Mouse (Mus musculus): ENCODE measurements around the gene Rhob. TPM values are rescaled to one million over a fixed set of nuclear protein-coding genes. Genes with fewer than 3 reads are reported as not detected.
A peak's percentile ranks its signal among the peaks of the same experiment; 100 is the strongest.

Rhob gene
- polyA plus RNA-seq (2015; fragmentation: Nextera tagmentation; extraction: Ambion mirVana), result 49.4 and 52.1 TPM in 2 replicates

DNA sequence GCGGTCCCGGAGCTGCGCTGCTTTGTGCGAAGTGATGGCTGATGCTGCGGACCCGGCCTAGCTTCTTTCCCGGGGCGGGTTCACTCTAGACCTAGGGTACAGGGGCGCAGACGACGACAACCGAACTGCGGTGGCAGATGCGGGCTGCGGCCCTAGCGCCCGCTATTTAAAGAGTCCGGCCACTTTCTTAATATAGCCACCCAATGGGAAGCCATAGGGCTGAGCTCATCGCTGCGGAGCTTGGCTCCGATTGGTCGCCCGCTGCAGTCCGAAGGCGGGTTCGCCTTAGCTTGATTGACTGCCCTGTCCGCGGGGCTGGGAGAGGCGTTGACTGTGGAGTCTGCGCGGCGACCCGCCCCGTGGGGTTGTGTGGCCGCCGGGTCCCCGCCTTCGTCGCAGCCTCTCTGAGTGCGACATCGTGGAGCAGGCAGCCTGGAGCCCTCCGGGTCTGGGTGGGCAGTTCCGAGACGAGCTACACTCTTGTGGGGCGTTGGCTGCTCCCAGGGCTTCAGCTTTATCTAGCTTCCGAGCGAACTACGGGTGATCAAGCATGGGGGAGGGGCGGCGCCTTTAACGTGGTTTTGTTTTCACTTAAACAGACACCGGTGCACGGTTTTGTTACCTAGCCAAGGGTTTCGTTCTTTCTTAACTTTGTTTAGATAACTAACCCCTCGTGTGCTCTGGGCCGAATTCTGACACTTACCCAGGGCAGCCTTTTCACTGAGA, at the start of gene Rhob:
TSS of gene Rhob (minus strand) at position 139 of the 726 bp plus-strand sequence.
- peak within 1 kb of the TSS; percentile 92 for H3K4me3 ChIP-seq
- peak; percentile 98 for ATAC-seq (ENCODE audit: borderline replicate concordance, extremely low read depth, low FRiP score, low TSS enrichment)
- peaks cover 44% of the 10 kb centered on the region for H3K4me1 ChIP-seq
- 0% methylated on average over 56 of the region's 56 CpGs for WGBS
- H3K27ac ChIP-seq, result peak within 1 kb of the TSS; percentile 99
- peak within 1 kb of the TSS; percentile 95 for H3K9ac ChIP-seq
- H3K9me3 ChIP-seq, result no peaks in the 10 kb centered on the region
- no peaks in the 10 kb centered on the region for H3K36me3 ChIP-seq
- H3K27me3 ChIP-seq, result no peaks in the 10 kb centered on the region
- H3K4me2 ChIP-seq, result peak within 1 kb of the TSS; percentile 83

DNA sequence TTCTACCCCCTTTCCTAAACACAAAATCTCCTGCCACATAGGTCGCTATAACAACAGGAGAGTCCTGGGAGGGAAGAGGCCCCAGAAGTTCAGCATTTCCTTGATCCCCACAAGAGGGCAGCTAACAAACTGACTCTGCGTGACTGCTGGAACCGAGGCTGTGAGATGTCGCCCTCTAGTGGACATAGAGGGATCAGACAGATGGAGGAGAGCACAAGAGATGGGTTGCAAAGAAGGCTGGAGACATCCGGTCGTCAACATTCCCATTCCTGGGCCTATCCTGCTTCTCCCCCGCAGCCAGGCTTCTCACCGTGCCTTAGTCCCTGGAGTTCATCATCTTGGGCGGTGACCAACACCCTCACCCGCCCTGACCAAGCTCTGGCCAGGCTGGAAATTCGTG, 47.5 kb upstream of the Rhob start:
- peak; percentile 55; the same call in 1 of the 2 replicates for ATAC-seq (ENCODE audit: borderline replicate concordance, extremely low read depth, low FRiP score, low TSS enrichment)
- Histone ChIP-seq H3K9ac (no peak overlapping the region), H3K27ac (no peak overlapping the region), H3K4me2 (no peak overlapping the region), H3K9me3 (no peaks in the 10 kb centered on the region), H3K4me1 (no peaks in the 10 kb centered on the region), H3K27me3 (no peaks in the 10 kb centered on the region), H3K36me3 (no peaks in the 10 kb centered on the region), H3K4me3 (no peak overlapping the region)
- WGBS, result 16% methylated on average over 11 of the region's 11 CpGs

DNA sequence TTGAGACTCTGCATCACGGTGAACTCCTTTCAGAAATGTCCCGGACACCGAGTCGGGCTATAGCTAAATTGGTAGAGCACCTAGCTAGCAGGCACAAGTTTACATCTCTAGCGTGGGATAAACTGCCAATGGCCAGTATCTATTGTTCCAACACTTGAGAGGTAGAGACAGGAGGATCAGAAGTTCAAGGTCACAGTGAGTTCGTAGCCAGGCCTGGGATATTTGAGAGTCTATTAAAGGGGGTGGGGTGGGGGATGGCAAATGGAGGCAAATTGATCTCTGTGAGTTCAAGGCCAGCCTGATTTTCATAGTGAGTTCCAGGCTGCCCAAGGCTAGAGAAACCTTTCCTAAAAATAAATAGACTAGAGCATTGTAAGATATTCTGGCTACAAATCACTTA, 47.0 kb upstream of the Rhob start:
- no peaks in the 10 kb centered on the region for H3K4me1 ChIP-seq
- H3K9ac ChIP-seq, result no peak overlapping the region
- H3K36me3 ChIP-seq, result no peaks in the 10 kb centered on the region
- H3K4me3 ChIP-seq, result no peak overlapping the region
- no peaks in the 10 kb centered on the region for H3K27me3 ChIP-seq
- no peaks in the 10 kb centered on the region for H3K9me3 ChIP-seq
- H3K27ac ChIP-seq, result no peak overlapping the region
- 78% methylated on average over 6 of the region's 6 CpGs for WGBS
- no peak overlapping the region for H3K4me2 ChIP-seq
- no peak for ATAC-seq (ENCODE audit: borderline replicate concordance, extremely low read depth, low FRiP score, low TSS enrichment)

DNA sequence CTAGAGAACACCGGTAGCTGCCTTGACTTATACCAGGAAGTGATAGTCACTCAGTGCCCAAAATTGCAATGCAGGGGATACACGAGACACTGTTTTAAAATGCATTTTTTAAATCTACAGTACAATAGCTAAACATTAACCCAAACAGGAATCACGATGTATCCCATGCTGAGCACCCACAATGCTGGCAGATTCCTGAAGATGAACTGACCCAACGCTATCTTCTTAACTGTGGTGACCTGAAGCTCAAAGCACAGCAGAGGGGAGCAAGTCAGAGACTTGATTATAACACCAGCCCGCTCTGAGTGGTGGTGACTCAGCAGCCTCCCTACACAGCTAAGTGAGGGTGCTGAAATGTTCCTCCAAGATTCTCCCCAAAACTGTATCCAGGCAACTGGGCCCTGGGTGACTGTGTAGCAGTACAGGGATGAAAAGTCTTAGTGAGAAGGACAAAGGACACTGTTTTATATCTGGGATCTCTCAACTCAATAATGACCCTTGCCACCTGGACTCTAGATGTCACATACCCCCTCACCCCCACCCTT, 45.3 kb upstream of the Rhob start:
- no peak for ATAC-seq (ENCODE audit: borderline replicate concordance, extremely low read depth, low FRiP score, low TSS enrichment)
- Histone ChIP-seq H3K4me1 (no peaks in the 10 kb centered on the region), H3K4me3 (no peak overlapping the region), H3K36me3 (no peaks in the 10 kb centered on the region), H3K9me3 (no peaks in the 10 kb centered on the region), H3K27ac (no peak overlapping the region), H3K4me2 (no peak overlapping the region), H3K9ac (no peak overlapping the region), H3K27me3 (no peaks in the 10 kb centered on the region)
- 79% methylated on average over 5 of the region's 5 CpGs for WGBS

DNA sequence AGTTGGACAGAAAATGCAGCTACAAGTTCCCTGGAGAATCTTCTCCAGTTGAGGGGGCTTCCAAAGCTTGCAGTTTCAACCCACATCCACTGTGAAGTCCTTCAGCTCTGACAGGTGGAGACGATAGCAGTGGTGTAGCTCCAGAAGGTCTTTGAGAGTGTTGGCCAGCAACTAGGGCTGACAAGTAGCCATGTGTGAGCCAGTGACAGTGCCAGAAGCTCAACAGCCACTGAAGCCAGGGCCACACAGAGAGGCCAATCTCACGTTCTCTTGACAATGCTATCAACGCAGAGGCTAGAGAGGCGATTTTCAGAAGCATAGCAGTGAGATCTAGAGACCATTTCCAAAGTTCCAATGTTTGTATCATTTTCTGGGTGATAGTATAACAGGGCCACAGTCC, 42.6 kb upstream of the Rhob start:
- 76% methylated on average over 4 of the region's 4 CpGs for WGBS

DNA sequence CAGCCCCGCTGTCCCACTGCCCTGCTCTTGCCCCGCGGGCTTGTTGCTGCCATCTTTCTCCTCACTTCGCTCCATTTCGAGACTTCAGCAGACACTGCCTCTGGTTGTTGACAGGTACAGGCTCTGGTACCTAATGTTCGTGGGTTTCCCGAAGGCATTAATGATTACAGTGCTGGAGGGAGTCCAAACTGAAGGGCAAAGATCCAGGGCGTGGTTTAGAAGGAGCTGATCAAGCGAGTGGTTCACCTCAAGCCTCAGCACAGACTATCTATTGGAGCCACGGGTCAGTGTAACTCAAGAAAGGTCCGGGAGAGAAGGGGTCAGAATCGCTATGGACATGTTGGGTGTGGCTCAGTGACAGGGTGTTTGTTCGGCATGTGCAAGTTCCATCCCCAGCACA, 39.7 kb upstream of the Rhob start:
- H3K4me2 ChIP-seq, result no peak overlapping the region
- H3K4me3 ChIP-seq, result no peak overlapping the region
- no peaks in the 10 kb centered on the region for H3K4me1 ChIP-seq
- no peak for ATAC-seq (ENCODE audit: borderline replicate concordance, extremely low read depth, low FRiP score, low TSS enrichment)
- WGBS, result 76% methylated on average over 13 of the region's 13 CpGs
- H3K27me3 ChIP-seq, result no peaks in the 10 kb centered on the region
- H3K27ac ChIP-seq, result no peak overlapping the region
- H3K9ac ChIP-seq, result no peak overlapping the region
- H3K36me3 ChIP-seq, result no peaks in the 10 kb centered on the region
- H3K9me3 ChIP-seq, result no peaks in the 10 kb centered on the region

More for the DNA sequence above, 42.6 kb upstream of the Rhob start:
- Histone ChIP-seq H3K4me2 (no peak overlapping the region), H3K9ac (no peak overlapping the region), H3K4me3 (no peak overlapping the region), H3K4me1 (no peaks in the 10 kb centered on the region), H3K27me3 (no peaks in the 10 kb centered on the region), H3K27ac (no peak overlapping the region), H3K9me3 (no peaks in the 10 kb centered on the region), H3K36me3 (no peaks in the 10 kb centered on the region)
- ATAC-seq (ENCODE audit: borderline replicate concordance, extremely low read depth, low FRiP score, low TSS enrichment), result no peak

DNA sequence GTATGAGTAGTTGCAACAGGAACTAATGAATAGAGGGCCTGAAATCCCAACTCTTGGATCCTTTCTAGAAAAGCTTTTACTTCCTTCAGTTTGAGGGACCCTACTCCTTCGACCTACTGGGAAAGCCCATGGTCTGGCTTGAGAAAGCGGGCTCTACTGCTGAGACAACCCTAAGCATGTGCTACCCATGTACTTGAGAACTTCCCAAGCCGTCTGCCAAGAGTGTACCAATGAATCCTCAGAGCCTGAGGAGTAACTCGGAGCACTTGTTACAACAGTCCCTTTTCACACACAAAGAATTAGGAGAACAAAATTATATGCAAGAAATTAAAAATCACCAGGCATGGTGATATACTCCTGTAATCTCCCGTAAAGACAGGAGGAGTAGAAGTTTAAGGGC, 37.5 kb upstream of the Rhob start:
- H3K9me3 ChIP-seq, result no peaks in the 10 kb centered on the region
- H3K9ac ChIP-seq, result no peak overlapping the region
- ATAC-seq (ENCODE audit: borderline replicate concordance, extremely low read depth, low FRiP score, low TSS enrichment), result no peak
- H3K36me3 ChIP-seq, result no peaks in the 10 kb centered on the region
- H3K4me3 ChIP-seq, result no peak overlapping the region
- H3K4me2 ChIP-seq, result no peak overlapping the region
- no peaks in the 10 kb centered on the region for H3K27me3 ChIP-seq
- 85% methylated on average over 5 of the region's 5 CpGs for WGBS
- H3K4me1 ChIP-seq, result no peaks in the 10 kb centered on the region
- H3K27ac ChIP-seq, result no peak overlapping the region

DNA sequence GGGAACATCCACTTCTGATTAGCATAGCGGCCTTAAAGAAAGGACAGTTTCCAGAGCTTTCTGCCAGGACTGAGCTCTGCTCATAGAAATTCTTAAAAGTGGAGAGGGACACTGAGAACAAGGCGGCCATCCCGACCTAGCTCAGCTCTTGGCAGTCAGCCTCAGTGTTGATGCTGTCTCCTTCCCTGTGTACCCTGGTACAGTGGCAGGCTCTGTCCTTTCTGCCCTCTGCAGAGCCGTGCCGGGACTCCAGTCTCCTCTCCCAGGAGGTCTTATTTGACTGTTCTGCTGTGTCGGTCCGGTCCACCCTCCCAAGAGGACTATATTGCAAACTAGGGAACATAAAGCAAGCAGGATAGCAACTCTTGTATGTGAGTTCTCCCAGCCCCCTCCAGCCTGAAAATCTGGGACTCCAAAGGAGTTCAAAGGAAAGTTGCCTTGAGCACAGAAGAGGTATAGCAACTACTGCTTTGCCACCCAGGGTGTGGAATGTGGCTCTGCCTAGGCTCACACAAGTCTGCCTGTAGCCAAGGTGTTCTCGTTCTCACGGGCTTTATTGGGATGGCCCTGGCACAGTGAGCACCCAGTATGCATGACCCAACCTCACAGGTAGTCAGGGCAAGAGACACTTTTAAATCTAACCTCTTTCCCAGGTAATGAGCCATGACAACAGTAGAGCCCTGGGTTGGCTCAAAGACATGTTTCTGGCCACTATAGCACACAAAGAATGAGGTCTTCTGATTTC, 36.6 kb upstream of the Rhob start:
- ATAC-seq (ENCODE audit: borderline replicate concordance, extremely low read depth, low FRiP score, low TSS enrichment), result no peak
- 69% methylated on average over 9 of the region's 9 CpGs for whole genome bisulfite sequencing
- Histone ChIP-seq H3K4me1 (no peaks in the 10 kb centered on the region), H3K4me2 (no peak overlapping the region), H3K4me3 (no peak overlapping the region), H3K27me3 (no peaks in the 10 kb centered on the region), H3K36me3 (no peaks in the 10 kb centered on the region), H3K27ac (no peak overlapping the region), H3K9me3 (no peaks in the 10 kb centered on the region), H3K9ac (no peak overlapping the region)

DNA sequence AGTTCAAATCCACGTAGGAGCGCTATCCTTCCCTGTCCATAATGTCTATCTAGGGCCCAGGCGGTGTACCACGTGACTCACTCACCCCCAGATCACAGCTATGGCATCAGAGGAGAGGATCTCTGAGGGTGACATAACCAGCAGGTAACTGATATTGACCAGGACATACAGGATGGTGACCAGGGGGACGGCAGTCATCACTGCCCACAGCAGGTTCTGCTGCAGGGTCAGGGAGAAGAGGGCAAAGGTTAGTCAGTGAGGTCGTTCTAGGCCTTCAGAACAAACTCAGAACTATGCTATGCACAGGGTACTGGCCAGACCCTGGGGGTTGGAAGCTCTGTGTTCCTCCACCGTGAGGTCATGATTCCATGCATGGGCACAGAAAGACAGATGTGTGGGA, 35.8 kb upstream of the Rhob start:
- no peak for ATAC-seq (ENCODE audit: borderline replicate concordance, extremely low read depth, low FRiP score, low TSS enrichment)
- WGBS, result 81% methylated on average over 7 of the region's 7 CpGs
- Histone ChIP-seq H3K36me3 (no peaks in the 10 kb centered on the region), H3K4me1 (no peaks in the 10 kb centered on the region), H3K27ac (no peak overlapping the region), H3K27me3 (no peaks in the 10 kb centered on the region), H3K9me3 (no peaks in the 10 kb centered on the region), H3K4me2 (no peak overlapping the region), H3K4me3 (no peak overlapping the region), H3K9ac (no peak overlapping the region)

DNA sequence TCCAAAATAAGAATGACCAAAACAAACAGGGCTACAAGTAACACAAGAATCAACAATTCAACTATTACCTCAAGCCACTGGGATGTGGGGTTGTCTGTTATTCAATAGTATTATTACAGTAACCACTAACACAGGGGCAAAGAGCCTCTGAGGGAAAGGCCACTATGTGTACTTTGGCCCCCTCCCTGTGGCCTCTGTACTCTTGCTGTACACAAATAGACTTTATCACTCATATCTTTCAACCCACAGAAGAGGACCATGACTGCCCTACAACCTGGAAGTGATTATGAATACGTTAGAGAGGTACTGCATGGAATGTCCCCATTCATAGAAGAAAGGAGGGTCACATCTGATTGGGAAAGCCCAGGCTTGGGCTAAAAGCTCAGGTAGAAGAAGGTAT, 35.1 kb upstream of the Rhob start:
- Histone ChIP-seq H3K27ac (no peak overlapping the region), H3K4me3 (no peak overlapping the region), H3K4me2 (no peak overlapping the region), H3K36me3 (no peaks in the 10 kb centered on the region), H3K4me1 (no peaks in the 10 kb centered on the region), H3K9ac (no peak overlapping the region), H3K27me3 (no peaks in the 10 kb centered on the region), H3K9me3 (no peaks in the 10 kb centered on the region)
- 57% methylated on average over 1 of the region's 1 CpGs for WGBS
- ATAC-seq (ENCODE audit: borderline replicate concordance, extremely low read depth, low FRiP score, low TSS enrichment), result no peak

DNA sequence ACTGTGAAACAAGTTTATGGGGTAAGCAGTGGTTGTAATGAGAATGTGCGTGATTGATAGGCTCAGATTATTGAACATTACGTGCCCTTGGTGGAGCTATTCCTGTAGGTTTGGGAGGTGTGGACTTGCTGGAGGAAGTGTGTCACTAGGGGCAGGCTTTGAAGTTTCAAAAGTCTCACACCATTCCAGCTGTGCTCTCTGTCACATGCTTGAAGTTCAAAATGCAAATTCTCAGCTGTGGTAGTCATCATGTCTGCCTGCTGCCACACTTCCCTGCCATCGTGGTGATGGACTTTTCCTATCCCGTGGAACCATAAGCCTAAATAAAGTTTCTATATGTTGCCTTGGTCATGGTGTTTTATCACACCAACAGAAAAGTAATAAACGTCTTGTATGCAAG, 28.0 kb upstream of the Rhob start:
- Histone ChIP-seq H3K9ac (no peak overlapping the region), H3K27ac (no peak overlapping the region), H3K9me3 (no peaks in the 10 kb centered on the region), H3K4me2 (no peak overlapping the region), H3K27me3 (no peaks in the 10 kb centered on the region), H3K4me1 (no peaks in the 10 kb centered on the region), H3K4me3 (no peak overlapping the region), H3K36me3 (no peaks in the 10 kb centered on the region)
- ATAC-seq (ENCODE audit: borderline replicate concordance, extremely low read depth, low FRiP score, low TSS enrichment), result no peak
- WGBS, result 65% methylated on average over 5 of the region's 5 CpGs

DNA sequence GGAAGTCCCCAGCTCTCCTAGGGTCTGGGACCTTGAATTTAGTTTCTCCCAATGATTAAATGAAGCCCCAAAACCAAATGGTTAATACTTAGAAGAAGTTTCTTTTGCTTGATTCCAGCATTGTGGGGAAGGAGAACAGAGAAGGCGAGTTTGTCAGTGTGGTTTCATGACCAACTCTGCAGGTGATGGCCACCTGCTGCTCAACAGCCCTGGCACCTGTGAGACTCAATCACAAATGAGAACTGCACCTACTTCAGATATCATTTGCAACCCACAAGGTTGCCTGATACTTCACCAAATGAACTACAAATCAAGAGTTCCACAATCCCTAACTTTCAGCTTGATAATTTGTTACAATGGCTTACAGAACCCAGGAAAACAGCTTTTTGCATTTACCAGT, 27.4 kb upstream of the Rhob start:
- no peaks in the 10 kb centered on the region for H3K4me1 ChIP-seq
- 74% methylated on average over 1 of the region's 1 CpGs for WGBS
- no peak overlapping the region for H3K27ac ChIP-seq
- H3K27me3 ChIP-seq, result no peaks in the 10 kb centered on the region
- H3K4me3 ChIP-seq, result no peak overlapping the region
- no peak overlapping the region for H3K9ac ChIP-seq
- no peaks in the 10 kb centered on the region for H3K9me3 ChIP-seq
- H3K36me3 ChIP-seq, result no peaks in the 10 kb centered on the region
- ATAC-seq (ENCODE audit: borderline replicate concordance, extremely low read depth, low FRiP score, low TSS enrichment), result no peak
- no peak overlapping the region for H3K4me2 ChIP-seq

Data from lung, embryonic 15.5 days (tissue).